Mouse (Mus musculus): ENCODE results near the gene Clrn1. TPM values are rescaled to one million over a fixed set of nuclear protein-coding genes. Genes with fewer than 3 reads are reported as not detected.

Clrn1 gene
- total RNA-seq (2023), result not detected

GRCm38 (mm10) chr3:58884801-58885573 lies at the start of gene Clrn1:
Clrn1 (minus strand) TSS chr3:58885340.

DNA sequence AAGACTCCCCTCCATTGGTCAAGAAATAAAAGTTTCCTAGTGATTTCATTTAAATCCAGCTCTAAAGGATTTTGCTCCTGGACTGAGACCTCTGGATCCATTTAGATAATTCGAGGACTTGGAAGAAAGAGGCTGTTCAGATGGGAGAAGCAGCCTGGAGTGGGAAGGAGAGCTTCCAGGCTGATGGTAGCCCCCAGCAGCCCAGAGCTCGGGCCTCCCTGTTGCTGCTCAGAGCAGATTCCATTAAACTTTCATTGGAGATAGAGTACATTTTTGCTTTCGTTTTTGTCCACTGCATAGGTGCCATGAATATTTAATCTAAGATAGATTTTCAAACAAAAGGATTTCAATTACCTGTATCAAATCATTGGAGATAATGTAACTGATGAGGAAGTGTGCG lies 62.9 kb downstream of the Clrn1 start, which contains the start of gene Mindy4b-ps:
Mindy4b-ps (minus strand) TSS at position 101 of the 400 bp plus-strand sequence.

Other genes with a start within 250 kb of the Clrn1 start
- not detected for gene Erich6, start 248.1 kb downstream of the Clrn1 start, total RNA-seq (2023)
- 10 to 100 TPM; 59.7 to 66.5 TPM for gene Siah2, start 192.9 kb downstream of the Clrn1 start, total RNA-seq (2023)
- gene Mindy4b-ps, start 63.0 kb downstream of the Clrn1 start, total RNA-seq (2023), result not detected
- gene Med12l, start 120.5 kb upstream of the Clrn1 start, total RNA-seq (2023), result under 1 TPM; 0.80 to 0.90 TPM
- gene Gpr171, start 216.5 kb upstream of the Clrn1 start, total RNA-seq (2023), result 10 to 100 TPM; 38.3 to 47.7 TPM